Mouse (Mus musculus): Measurements from ENCODE around the gene Cln5.

Gene Cln5

DNA sequence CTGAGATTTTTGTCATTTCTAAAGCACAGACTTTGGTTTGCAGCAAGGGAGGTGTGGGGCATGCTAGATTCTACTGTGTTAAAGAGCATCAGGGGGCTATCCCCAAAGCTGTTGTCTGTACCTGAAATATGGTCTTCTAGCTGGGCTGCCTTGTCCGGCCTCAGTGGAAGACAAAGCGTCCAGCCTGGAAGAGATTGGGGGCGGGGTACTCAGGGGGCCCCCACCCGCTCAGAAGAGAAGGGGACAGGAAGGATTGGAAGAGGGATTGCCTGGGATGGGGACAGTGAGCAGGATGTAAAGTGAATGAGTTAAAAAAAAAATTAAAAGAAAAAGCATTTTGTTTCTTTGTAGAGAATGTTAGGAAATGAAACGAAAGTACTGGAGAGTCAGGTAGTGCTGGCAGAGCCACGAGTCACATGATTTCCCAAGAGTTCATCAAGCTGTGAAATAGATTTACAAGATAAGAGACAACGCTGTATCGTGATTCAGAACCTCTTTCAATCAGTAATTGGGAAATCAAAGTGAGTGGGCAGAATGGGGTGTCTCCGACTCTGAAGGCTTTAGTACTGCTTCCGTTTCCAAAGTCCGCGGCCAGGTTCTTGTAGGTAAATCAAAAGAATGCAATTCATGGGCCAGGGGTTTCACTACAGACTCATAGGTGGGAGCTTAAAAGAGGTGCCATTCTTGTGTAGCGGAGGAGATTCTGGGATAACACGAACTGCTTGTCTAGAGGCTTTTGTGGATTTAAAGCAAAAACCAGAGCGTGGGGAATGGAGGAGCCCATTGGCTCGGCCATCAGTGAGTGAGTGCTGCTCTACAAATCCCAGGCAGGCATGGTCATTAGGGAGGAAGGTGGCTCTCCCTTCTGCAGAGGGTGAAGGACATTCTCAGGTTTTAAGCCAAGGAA lies 8.2 kb downstream of the Cln5 start:
- DNase-seq (ENCODE audit: low read depth) = peak; percentile 73

GRCm38 (mm10) chr14:103079209-103079977 lies 9.4 kb downstream of the Cln5 start:
- DNase-seq (ENCODE audit: low read depth) = no peak

DNA sequence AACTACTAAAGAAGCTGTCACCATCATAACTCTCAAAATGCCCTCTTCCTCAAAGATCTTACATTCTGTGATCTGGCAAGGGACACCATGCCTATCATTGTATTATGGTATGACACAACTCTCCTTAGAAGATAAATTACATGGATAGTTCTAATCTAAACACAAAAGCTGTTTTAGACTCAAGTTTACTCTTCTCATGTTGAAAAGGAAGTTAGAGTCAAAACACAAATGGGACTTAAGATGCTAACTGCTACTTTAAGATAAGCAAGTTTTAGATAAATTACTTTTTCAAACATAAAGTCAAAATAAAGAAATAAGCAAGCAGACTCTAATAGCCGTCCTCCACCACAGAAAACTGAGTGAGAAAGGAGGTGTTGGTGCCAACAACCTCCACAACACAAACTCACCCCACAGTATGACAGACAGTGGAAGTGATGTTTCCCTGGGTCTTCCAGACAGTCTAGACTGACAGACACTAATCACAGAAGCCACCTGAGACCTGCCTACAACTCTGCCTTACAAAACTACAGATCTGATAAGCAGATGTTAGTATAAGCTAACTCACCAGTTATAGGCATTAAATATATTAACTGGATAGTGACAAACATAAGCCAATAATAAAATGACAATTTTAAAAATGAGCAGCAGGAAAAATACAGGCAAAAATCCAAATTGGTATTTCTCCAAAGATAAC lies 16.0 kb downstream of the Cln5 start:
- DNase-seq (ENCODE audit: low read depth) = no peak

DNA sequence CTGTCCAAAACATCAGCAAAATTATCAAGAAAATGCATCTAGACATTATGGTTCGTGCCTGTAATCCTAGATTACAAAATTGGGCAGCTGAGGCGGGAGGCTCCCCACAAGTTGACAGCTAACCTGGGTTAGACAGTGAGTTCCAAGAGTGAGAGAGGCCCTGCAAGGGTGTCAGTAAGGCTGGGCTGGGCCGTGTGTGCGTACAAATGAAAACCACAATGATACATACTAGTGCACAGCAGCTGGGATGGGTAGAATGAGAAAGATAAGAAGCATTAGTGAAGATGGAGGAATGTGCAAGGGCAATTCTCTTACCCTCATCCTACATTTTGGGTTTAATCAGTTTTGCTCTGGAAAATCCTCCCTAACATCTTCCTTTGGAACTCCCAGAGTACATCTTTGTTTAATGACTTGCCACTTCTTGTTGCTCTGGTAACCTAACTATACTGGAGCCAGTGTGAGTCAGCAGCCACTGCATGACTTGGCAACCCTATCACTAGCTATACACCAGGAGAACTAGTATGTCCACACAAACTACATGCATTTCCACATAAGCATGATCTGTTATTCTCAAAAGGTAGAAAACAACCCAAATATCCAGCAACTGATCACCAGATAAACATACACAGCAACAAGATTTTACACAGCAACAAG lies 16.8 kb downstream of the Cln5 start:
- peak; percentile 79 for DNase-seq (ENCODE audit: low read depth)

GRCm38 (mm10) chr14:103087846-103088245 lies 17.8 kb downstream of the Cln5 start:
- DNase-seq (ENCODE audit: low read depth) = no peak

DNA sequence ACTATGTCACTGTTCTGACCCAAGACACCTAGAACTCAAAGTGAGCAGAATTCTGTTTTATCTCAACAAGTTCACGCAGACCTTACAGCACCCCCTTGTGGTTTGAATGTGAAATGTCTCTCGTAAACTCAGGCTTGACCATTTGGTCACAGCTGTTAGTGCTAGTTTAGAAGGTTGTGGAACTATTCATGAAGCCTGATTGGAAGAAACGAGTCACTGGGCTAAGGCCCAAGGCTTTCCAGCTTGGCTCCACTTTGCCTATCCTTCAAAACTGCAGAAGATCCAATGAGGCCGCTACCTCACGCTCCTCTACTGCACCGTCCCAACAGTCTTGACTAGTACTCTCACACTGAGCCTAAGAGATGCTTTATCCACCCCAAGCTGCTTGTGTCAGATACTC lies 18.6 kb downstream of the Cln5 start:
- peak; percentile 75 for DNase-seq (ENCODE audit: low read depth)

DNA sequence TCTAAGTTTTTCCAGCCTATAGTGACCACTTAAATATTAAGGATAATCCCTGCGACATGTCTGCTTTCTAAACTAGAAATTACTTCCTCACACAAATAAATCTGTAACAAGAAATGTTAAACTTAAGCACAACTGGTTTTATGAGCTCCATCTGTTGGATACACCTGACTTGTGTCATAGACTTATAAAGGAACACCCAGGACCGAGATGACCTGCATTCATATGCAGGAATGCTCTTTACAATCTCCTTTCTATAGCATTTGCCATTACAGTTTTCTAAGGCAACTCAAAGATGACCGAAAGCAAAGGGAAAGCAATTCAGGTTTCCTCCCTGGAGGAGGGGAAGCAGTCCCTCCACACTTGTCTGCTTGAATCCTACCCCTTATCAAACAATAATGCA lies 23.2 kb downstream of the Cln5 start:
- DNase-seq (ENCODE audit: low read depth) = no peak

DNA sequence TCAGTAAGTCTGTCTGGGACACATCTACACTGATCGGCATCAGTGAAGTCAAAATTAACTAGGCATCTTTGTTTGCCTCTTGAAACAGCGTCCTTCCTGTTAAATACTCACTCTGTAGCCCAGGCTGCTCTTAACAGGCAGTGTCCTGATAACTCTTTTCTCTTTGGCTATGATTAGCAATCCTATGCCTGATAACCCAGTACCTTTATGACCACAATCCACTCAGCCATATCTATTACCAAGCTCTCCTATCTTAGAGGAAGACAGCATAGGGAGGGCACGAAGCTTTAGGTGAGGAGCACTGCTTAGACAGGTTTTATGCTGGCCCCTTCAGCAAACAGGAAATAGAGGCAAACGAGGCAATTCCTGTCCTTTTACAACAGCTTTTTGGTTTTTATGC lies 23.7 kb downstream of the Cln5 start:
- DNase-seq (ENCODE audit: low read depth) = no peak

GRCm38 (mm10) chr14:103095036-103095435 lies 25.0 kb downstream of the Cln5 start:
- DNase-seq (ENCODE audit: low read depth) = no peak

DNA sequence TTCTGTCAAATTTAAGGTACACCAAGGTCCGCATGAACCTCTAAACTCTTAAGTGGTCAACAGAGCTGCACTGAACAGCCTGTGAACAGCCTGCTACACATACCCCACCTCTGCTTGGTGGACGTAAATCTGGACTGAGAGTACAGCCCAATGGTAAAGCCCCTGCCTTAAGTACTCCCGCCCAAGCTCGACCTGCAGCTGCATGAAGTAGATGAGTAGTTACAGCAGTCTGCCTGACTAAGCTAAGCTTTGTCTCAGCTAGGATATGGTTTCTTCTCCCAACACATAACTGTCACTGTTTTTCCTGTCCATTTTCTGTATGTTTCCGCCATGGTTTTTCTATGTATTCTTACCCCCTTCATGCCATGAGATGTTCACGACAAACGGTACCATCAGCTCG lies 25.8 kb downstream of the Cln5 start:
- DNase-seq (ENCODE audit: low read depth) = no peak

GRCm38 (mm10) chr14:103096621-103097020 lies 26.6 kb downstream of the Cln5 start:
- DNase-seq (ENCODE audit: low read depth) = peak; percentile 53

DNA sequence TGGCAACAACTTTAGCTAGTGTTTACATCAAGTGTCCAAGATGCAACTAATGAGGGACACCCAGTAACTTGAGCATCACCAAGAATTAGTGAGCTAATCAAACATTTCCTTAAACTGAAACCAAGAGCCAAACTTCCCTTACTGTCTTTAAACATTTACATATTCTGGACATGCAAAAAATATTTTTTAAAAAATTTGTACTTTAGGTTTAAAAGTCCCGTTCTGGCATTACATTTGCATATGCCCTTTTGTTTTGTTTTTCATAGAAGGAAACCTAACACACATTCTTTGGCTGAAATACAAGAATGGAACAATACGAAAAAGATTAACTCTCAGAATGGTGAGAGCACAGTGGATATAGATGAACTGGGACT lies 28.2 kb downstream of the Cln5 start:
- peak; percentile 30 for DNase-seq (ENCODE audit: low read depth)

DNA sequence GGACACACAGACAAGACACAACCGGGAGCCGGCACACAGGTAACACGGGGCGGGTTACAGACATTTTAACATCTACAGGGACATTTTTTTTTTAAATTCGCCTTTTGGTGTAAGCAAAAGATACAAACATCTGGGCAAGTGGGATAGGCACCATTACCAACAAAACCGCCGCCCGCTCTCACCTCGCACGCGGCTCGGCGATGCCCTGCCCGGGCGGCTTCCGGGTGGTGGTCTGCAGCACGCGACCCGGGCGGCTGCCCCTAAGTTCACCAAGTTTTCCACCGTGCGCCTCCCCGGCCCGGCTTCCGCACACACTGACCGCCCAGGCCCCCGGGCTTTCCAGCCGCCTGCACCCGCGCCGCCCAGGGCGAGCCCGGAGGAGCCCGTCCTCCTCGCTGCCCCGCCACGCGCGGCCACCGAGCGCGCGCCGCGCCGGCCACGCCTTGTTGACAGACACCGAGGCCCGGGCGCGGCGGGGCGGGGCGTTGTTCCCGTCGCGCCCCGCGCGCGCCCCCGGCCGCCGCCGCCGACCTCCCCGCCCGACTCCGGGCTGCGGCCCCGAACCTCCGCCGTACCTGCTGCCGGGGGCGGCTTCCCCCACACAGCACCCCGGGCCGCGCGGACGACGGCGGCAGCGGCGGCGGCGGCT lies 28.7 kb downstream of the Cln5 start:
- DNase-seq (ENCODE audit: low read depth) = peak; percentile 51

DNA sequence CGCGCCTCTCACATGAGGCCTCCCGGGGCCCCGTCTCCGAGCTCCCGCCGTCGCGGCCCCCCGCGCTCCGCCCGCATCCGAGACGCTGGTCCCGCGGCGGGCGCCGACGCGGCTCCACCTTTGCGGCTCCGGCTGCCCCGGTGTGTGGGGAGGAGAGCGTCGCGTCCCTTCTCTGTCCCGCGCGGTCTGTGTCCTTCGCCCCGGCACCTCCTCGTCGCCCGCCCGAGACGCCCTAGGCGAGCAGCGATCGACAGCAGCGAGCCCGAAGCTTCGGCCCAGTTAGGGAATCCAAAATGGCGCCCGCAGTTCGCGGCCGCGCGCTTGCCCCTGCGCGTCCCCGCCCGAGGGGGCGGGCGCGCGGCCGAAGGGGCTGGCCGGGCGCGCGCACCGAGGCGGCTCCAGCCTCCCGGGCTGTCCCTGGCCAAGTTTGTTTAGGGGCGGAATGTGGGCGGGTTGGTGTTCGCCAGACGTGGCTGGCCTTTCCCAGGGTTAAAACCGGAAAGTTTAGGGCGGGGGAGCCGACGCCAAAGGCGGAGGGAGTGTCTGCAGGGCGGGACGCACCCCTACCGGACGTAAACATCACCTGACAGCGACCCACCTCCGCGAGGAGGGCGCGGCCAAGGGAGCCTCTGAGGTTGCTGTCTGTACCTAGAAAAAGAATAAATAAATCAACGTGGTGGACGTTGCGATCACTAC lies 29.4 kb downstream of the Cln5 start, which contains the start of gene Fbxl3:
Fbxl3 (minus strand) TSS at position 329 of the 696 bp plus-strand sequence.
- peak; percentile 95 for DNase-seq (ENCODE audit: low read depth)

DNA sequence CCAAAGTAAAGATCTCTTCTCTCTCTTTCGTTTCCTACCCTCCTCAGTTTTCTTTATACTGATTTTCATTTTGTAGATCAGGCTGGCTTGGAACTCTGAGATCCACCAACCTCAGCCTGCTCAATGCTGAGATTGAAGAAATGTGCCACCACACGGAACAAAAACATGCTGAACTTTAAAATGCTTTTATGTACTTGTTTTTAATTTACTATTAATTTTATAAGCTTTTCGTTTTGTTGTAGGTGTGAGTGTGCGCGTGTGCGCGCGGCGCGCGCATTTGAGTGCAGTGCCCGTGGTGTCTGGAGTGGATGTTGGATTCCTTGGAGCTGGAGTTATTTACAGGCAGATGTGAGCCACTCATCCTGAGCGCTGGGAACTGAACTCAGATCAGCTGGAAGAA lies 30.3 kb downstream of the Cln5 start:
- DNase-seq (ENCODE audit: low read depth) = no peak

DNA sequence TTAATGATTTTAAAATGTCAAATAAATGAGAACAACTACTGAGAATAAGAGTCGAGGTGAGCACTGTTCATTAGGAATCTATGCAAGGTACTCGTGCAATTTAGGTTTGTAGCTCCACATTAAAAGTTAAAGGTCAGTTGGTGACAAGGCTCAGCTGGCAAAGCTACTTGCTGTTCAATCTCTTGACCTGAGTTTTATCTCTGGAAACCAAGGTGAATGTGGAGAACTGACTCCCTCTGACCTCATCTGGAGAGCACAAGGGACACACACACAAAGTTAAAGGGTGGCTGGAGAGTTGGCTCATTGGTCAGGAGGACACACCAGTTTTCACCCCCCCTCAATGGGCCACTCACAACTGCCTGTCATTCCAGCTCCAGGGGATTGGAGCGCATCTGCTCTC lies 31.2 kb downstream of the Cln5 start:
- no peak for DNase-seq (ENCODE audit: low read depth)

DNA sequence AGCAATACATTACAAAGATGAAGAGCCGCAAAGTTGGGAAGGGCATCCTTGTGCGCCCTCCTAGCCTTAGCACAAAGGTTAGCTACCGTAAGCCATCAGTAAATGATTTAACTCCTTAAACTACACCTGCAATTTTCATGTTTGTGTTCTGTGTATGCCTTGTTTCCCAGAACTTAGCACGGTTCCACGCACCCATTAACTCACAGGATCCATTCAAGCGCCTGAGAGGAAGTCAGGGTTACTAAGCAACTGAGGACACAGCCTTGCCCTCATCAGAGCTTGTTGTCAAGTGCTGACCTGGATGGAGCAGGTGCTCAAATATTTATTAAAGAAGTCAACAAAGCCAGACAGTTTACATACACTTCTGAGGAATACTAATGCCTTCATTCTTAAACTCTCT lies 32.2 kb downstream of the Cln5 start:
- no peak for DNase-seq (ENCODE audit: low read depth)

DNA sequence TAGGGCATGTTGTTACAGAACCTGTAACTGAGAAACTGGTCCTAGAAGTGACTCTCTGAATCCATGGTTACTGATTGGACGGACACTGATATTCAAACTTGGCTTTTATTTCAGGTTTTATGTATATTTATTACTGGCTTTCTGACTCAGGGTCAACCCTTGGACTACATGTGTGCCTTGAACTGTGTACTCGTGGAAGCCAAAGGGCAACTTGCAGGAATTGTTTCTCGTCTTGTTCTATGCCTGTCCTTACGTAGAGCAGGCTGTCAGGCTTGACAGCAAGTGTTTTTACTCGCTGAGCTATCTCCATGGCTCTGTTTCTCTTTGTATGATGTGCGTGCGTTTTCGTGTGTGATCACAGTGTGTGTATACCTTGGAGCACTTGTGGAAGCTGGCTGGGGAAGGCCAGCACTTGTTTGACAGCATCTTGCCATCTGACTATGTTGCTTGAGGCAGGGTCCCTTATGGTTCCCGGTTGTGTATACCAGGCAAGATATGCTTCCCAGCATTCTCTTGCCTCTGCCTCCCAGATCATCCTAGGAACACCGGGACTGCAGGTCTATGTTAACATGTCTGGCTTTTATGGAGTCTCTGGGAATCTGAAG lies 32.8 kb downstream of the Cln5 start:
- DNase-seq (ENCODE audit: low read depth) = no peak

- no peak for DNase-seq (ENCODE audit: low read depth)
These were observed 36.3 kb downstream of the Cln5 start for GRCm38 (mm10) chr14:103106301-103106700.

DNA sequence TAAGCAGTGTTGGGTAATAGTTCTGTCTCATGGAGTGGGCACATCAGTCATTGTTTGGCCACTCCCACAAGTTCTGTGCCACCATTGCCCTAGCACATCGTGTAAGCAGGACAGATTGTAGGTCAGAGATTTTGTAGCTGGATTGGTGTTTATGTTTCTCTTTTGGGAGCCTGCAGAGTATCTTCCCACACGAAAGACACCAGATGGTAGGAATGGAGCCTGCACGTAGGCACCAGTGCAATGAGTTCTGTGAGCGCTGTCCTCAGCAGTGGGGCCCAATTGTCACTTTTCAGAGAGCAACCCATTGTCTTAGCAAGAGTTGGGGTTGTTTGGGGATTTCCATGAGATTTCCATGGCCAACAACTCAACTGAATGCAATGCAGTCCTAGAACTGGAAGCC lies 40.0 kb downstream of the Cln5 start:
- DNase-seq (ENCODE audit: low read depth) = peak; percentile 27
